Mouse (Mus musculus) testis, adult 2 months (tissue): Measurements from ENCODE around the gene Prkra.

ENCODE experiments used
- CTCF ChIP-seq: fragments of 200-500 bp; IDR thresholded peaks from 2 replicates; pipeline ENCODE4 v1.5.1; 2012; ENCODE audit warnings: low read depth, mild to moderate bottlenecking, inconsistent platforms, low read length, moderate library complexity; ENCODE audit not compliant: control insufficient read depth, insufficient read depth, insufficient replicate concordance
- POLR2A ChIP-seq: fragments of 200-500 bp; IDR thresholded peaks from 2 replicates; pipeline ENCODE4 v1.6.1; 2012; ENCODE audit warnings: low read depth, mild to moderate bottlenecking, inconsistent platforms, low read length, moderate library complexity; ENCODE audit not compliant: control insufficient read depth

- no peak for TF ChIP-seq POLR2A
- no peak for TF ChIP-seq CTCF
These were observed 8.2 kb upstream of the Prkra start for GRCm38 (mm10) chr2:76655982-76656381.
